Mouse (Mus musculus): ENCODE measurements around the gene Slc22a20. TPM values are rescaled to one million over a fixed set of nuclear protein-coding genes. Genes with fewer than 3 reads are reported as not detected.
A peak's percentile ranks its signal among the peaks of the same experiment; 100 is the strongest.

Slc22a20 gene
- polyA plus RNA-seq, 1 experiment = not detected

DNA sequence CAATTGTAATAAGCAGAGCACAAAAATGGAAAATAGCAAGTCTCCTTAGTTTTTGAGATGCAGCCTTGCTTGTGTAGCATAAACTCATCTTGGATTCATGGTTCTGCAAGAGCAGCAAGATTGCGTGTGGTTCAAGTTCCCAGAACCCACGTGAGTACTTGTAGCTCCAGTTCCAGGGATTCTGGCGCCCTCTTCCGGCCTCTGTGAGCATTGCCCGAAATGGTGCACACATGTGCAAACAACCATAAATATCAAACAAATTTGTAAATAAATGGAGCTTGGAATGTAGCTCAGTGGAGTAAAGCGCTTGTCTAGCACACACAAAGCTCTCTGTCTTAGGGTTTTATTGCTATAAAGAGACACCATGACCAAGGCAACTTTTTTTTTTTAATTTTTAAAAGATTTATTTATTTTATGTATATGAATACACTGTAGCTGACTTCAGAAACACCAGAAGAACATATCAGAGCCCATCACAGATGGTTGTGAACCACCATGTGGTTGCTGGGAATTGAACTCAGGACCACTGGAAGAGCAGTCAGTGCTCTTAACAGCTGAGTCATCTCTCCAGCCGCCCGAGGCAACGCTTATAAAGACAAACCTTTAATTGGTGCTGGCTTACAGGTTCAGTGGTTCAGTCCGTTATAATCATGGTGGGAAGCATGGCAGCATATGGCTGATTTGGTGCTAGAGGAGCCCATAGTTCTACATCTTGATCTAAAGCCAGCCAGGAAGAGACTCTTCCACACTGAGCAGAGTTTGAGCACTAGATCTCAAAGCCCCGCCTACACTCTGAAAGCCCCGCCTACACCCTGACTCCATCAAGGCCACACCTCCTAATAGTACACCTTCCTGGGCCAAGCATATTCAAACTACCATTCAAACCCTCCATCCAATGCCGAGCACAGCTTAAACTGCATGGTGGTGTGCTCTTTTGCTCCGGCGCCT lies 32.5 kb upstream of the Slc22a20 start:
- Histone ChIP-seq H3K4me1 (ENCODE audit: control insufficient read depth, insufficient read depth, low read length) (no peaks in the 10 kb centered on the region), H3K4me3 (replicated peaks; ENCODE audit: insufficient read depth, low read depth, low read length) (no peak overlapping the region), H3K27me3 (ENCODE audit: control insufficient read depth, insufficient read depth, low read length) (no peaks in the 10 kb centered on the region), H3K27ac (ENCODE audit: insufficient read depth, low read length) (no peak overlapping the region)
- TF ChIP-seq POLR2A (IDR thresholded peaks at IDR 0.05; ENCODE audit: borderline replicate concordance, insufficient read depth, low read length) = no peak
- TF ChIP-seq CTCF (IDR thresholded peaks at IDR 0.05; ENCODE audit: borderline replicate concordance, insufficient read depth, low read depth, low read length) = peak; percentile 93
- WGBS = 33% methylated on average over 15 of the region's 15 CpGs
- peak; percentile 82 to 89 for DNase-seq

GRCm38 (mm10) chr19:6016532-6016931 lies 30.6 kb upstream of the Slc22a20 start:
- Histone ChIP-seq H3K4me1 (ENCODE audit: control insufficient read depth, insufficient read depth, low read length) (no peaks in the 10 kb centered on the region), H3K27ac (ENCODE audit: insufficient read depth, low read length) (no peak overlapping the region), H3K27me3 (ENCODE audit: control insufficient read depth, insufficient read depth, low read length) (no peaks in the 10 kb centered on the region), H3K4me3 (replicated peaks; ENCODE audit: insufficient read depth, low read depth, low read length) (peak overlapping the region; percentile 89)
- DNase-seq = peak in 1 of 2 experiments; percentile 21
- 49% methylated on average over 7 of the region's 7 CpGs for WGBS
- TF ChIP-seq CTCF (IDR thresholded peaks at IDR 0.05; ENCODE audit: borderline replicate concordance, insufficient read depth, low read depth, low read length) (peak; percentile 27; the same call in 1 of the 2 replicates), POLR2A (IDR thresholded peaks at IDR 0.05; ENCODE audit: borderline replicate concordance, insufficient read depth, low read length) (no peak)

DNA sequence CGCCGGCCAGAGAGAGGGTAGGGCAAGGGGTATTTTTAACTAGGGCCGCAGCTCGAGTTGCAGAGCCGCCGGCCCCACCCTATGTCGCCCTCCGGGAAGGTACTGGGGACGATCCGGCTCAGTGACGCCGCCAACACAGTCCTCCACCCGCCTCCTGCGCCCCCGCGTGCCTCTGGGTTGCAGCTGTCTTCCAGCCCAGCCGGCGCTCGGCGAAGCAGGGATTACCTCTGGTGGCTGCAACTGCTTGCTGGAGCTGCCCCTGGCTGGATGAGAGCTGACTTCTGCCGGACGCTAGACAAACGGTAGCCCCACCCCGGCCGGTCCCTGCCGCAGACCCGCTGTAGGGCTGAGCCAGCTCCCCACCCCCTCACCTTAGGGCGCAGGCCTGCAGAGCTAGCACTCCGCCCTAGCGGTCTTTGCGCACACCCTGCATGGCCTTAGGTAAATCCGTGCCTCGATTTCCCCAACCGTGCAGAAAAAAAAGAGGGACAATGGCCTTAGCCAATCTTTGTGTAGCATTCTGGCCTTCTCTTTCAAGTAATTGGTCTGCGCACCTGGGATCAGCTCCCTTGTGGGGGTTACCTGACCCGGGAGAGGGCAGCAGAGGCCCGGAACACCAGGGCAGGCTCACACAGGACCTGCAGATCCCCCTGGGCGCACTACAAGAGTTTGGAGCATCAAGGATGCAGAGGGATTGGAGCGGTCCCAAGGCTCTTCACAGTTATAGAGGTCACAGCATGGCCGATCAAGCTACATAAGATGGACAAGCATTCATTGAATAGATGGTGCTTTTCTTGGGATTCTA lies 29.8 kb upstream of the Slc22a20 start, which contains the start of gene Capn1:
TSS of gene Capn1 (minus strand) at position 387 of the 805 bp plus-strand sequence.
- peak within 1 kb of the TSS; percentile 61 for H3K27ac ChIP-seq (ENCODE audit: insufficient read depth, low read length)
- peak; percentile 70 to 80 for DNase-seq
- WGBS = 2% methylated on average over 40 of the region's 40 CpGs
- no peaks in the 10 kb centered on the region for H3K27me3 ChIP-seq (ENCODE audit: control insufficient read depth, insufficient read depth, low read length)
- TF ChIP-seq CTCF (IDR thresholded peaks at IDR 0.05; ENCODE audit: borderline replicate concordance, insufficient read depth, low read depth, low read length) (no peak), POLR2A (IDR thresholded peaks at IDR 0.05; ENCODE audit: borderline replicate concordance, insufficient read depth, low read length) (no peak; the same call in 1 of the 2 replicates)
- no peaks in the 10 kb centered on the region for H3K4me1 ChIP-seq (ENCODE audit: control insufficient read depth, insufficient read depth, low read length)
- peak within 1 kb of the TSS; percentile 89 for H3K4me3 ChIP-seq (replicated peaks; ENCODE audit: insufficient read depth, low read depth, low read length)

DNA sequence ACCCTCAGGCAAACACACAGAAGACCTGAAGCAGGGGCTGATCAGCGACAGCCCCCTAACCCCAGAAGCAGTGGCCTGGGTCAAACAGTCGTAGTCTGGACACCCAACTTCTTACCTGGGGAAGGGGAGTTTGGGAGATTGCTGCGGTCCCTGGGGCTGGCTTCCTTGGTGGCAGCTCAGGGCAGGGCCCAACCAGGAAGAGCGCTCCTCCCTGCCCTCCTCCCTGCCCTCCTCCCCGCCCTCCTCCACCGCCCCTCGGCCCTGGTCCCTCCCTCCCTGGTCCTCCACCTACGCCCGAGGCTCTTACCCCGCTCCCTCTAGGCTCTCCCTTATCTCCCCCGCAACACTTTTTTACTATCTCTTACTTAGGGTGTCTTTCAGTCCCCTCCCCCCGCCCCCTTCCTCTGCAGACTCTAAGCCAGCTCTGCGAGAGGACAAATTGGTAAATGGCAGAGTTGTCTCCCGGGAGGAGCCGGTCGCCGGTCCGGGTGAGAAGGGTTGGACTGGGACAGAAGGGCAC lies 29.1 kb upstream of the Slc22a20 start:
- TF ChIP-seq CTCF (IDR thresholded peaks at IDR 0.05; ENCODE audit: borderline replicate concordance, insufficient read depth, low read depth, low read length) (no peak), POLR2A (IDR thresholded peaks at IDR 0.05; ENCODE audit: borderline replicate concordance, insufficient read depth, low read length) (peak; percentile 40; the same call in 1 of the 2 replicates)
- no peaks in the 10 kb centered on the region for H3K4me1 ChIP-seq (ENCODE audit: control insufficient read depth, insufficient read depth, low read length)
- WGBS = 3% methylated on average over 16 of the region's 18 CpGs
- H3K27me3 ChIP-seq (ENCODE audit: control insufficient read depth, insufficient read depth, low read length) = no peaks in the 10 kb centered on the region
- peak overlapping the region; percentile 89 for H3K4me3 ChIP-seq (replicated peaks; ENCODE audit: insufficient read depth, low read depth, low read length)
- peak overlapping the region; percentile 61 for H3K27ac ChIP-seq (ENCODE audit: insufficient read depth, low read length)
- peak; percentile 57 to 63 for DNase-seq

- 70% methylated on average over 10 of the region's 10 CpGs for WGBS
- peak in 1 of 2 experiments; percentile 16 for DNase-seq
- Histone ChIP-seq H3K4me1 (ENCODE audit: control insufficient read depth, insufficient read depth, low read length) (no peaks in the 10 kb centered on the region), H3K4me3 (replicated peaks; ENCODE audit: insufficient read depth, low read depth, low read length) (no peak overlapping the region), H3K27ac (ENCODE audit: insufficient read depth, low read length) (no peak overlapping the region), H3K27me3 (ENCODE audit: control insufficient read depth, insufficient read depth, low read length) (no peaks in the 10 kb centered on the region)
- no peak for TF ChIP-seq POLR2A (IDR thresholded peaks at IDR 0.05; ENCODE audit: borderline replicate concordance, insufficient read depth, low read length)
- no peak for TF ChIP-seq CTCF (IDR thresholded peaks at IDR 0.05; ENCODE audit: borderline replicate concordance, insufficient read depth, low read depth, low read length)
Observed at GRCm38 (mm10) chr19:6013691-6014090, 27.7 kb upstream of the Slc22a20 start.

DNA sequence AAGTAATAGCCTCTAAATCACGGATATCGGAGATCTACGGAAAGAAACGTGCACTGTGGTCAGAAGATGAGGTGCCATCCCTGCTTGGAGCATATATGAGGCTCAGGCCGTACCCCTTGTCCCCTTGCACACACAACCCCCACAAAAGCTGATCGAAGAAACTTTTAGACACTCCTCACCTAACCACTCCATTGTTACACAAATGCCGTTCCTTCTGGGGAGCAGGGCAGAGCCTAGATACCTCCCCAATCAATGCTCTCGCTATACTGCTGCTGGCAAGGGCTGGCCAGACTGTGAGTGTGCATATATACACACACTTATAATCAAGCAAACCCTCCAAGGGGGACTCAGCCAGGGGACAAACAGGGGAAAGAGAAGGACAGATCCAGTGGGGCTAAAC lies 23.2 kb upstream of the Slc22a20 start:
- no peak for DNase-seq
- H3K4me3 ChIP-seq (replicated peaks; ENCODE audit: insufficient read depth, low read depth, low read length) = no peak overlapping the region
- H3K27me3 ChIP-seq (ENCODE audit: control insufficient read depth, insufficient read depth, low read length) = no peaks in the 10 kb centered on the region
- no peak for TF ChIP-seq POLR2A (IDR thresholded peaks at IDR 0.05; ENCODE audit: borderline replicate concordance, insufficient read depth, low read length)
- no peak for TF ChIP-seq CTCF (IDR thresholded peaks at IDR 0.05; ENCODE audit: borderline replicate concordance, insufficient read depth, low read depth, low read length)
- H3K4me1 ChIP-seq (ENCODE audit: control insufficient read depth, insufficient read depth, low read length) = no peaks in the 10 kb centered on the region
- H3K27ac ChIP-seq (ENCODE audit: insufficient read depth, low read length) = no peak overlapping the region
- 75% methylated on average over 8 of the region's 8 CpGs for WGBS

DNA sequence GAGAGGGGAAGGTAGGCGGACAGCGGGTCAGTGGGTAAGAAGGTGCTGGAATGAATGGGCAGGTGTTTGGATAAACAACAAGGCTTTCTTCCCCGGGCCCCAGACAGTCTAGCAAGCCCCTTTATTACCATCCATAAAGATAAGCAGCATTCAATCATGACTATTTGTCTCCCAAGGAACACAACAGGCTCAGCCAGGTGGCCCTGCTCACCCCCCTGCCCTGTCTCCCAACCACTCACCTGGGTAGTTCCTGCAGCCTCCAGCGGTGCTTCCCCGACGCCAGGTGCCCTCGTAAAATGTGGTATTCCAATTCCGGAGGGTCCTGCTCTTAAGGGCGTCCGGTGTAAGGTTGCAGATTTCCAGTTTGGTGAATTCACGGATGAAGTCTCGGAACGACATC lies 21.1 kb upstream of the Slc22a20 start:
- 92% methylated on average over 13 of the region's 13 CpGs for WGBS
- DNase-seq = no peak
- Histone ChIP-seq H3K27me3 (ENCODE audit: control insufficient read depth, insufficient read depth, low read length) (no peaks in the 10 kb centered on the region), H3K4me1 (ENCODE audit: control insufficient read depth, insufficient read depth, low read length) (no peaks in the 10 kb centered on the region), H3K4me3 (replicated peaks; ENCODE audit: insufficient read depth, low read depth, low read length) (no peak overlapping the region), H3K27ac (ENCODE audit: insufficient read depth, low read length) (no peak overlapping the region)
- no peak for TF ChIP-seq CTCF (IDR thresholded peaks at IDR 0.05; ENCODE audit: borderline replicate concordance, insufficient read depth, low read depth, low read length)
- TF ChIP-seq POLR2A (IDR thresholded peaks at IDR 0.05; ENCODE audit: borderline replicate concordance, insufficient read depth, low read length) = no peak
